Comparison of ENCODE assay signal across 12 mouse cellular contexts in the genomic region with DNA sequence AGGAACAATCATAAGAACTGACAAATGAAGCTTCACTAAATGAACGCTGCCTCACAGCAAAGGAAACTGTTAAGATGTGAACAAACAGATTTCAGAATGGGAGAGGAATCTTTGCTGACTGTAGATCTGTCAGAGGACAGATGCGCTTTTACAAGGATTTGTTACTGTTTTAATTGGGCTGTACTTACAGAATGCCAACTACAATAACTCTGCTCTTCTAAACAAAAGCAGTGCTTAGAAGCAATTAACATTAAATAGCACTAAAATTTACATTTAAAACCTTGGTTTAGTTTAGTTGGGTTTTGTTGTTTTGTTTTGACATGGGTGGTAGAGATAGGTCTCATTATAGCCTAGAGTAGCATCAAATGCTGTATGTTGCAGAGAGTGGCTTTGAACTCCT. TPM values are rescaled to one million over a fixed set of nuclear protein-coding genes. Genes with fewer than 3 reads are reported as not detected.
"Had no signal": no experiment of that assay in that cellular context is flagged by ENCODE, and none has a peak within 500 bp of the region (broad histone marks: within the 10 kb centered on the region; RNA-seq: fewer than 3 reads in every experiment).

No protein-coding gene starts in this region.

- DNase-seq: liver; liver, embryonic 13.5 days; liver, postnatal 0 days; thymus, adult 18-20 months had no signal

- H3K36me3 ChIP-seq: kidney, embryonic 15.5 days; limb, embryonic 12.5 days; liver, embryonic 13.5 days; lung, embryonic 15.5 days; midbrain, embryonic 13.5 days had no signal

- H3K4me2 ChIP-seq: limb, embryonic 12.5 days had no signal

- H3K27ac ChIP-seq: kidney, embryonic 15.5 days; limb, embryonic 12.5 days; liver, embryonic 13.5 days; lung, embryonic 15.5 days; macrophage; midbrain, embryonic 13.5 days had no signal

- H3K9me3 ChIP-seq: kidney, embryonic 15.5 days; limb, embryonic 12.5 days; liver, embryonic 13.5 days; lung, embryonic 15.5 days; megakaryocyte, embryonic 14.5 days; midbrain, embryonic 13.5 days had no signal

- H3K4me1 ChIP-seq: limb, embryonic 12.5 days; liver, embryonic 13.5 days had no signal

- H3K27me3 ChIP-seq: kidney, embryonic 15.5 days; limb, embryonic 12.5 days; liver, embryonic 13.5 days; lung, embryonic 15.5 days; megakaryocyte, embryonic 14.5 days; midbrain, embryonic 13.5 days had no signal

- H3K9ac ChIP-seq: kidney, embryonic 15.5 days; limb, embryonic 12.5 days; liver, embryonic 13.5 days; liver, postnatal 0 days; lung, embryonic 15.5 days; midbrain, embryonic 13.5 days had no signal

- ATAC-seq: liver, postnatal 0 days had no signal

- H3K4me3 ChIP-seq: kidney, embryonic 15.5 days; limb, embryonic 12.5 days; liver, embryonic 13.5 days; lung, embryonic 15.5 days; midbrain, embryonic 13.5 days had no signal

RNA-seq across cellular contexts. Expression of gene Prdm5, which starts 14.3 kb away (rescaled TPM):
- total RNA-seq: monocyte, adult 5-6 weeks; neutrophil, adult 5-6 weeks had no signal
